Mouse (Mus musculus) adrenal gland, postnatal 36 days (tissue): ENCODE data around the gene Nod2. TPM values are rescaled to one million over a fixed set of nuclear protein-coding genes. Genes with fewer than 3 reads are reported as not detected.

Experiments used
- DNase-seq, 2 experiments: peaks; one replicate each; pipeline ENCODE4 v3.0.0; 2021; ENCODE audit warnings: mixed read lengths in 1 of 2
- long read RNA-seq, 2 experiments: library from polyadenylated mRNA; stranded (forward); transcript quantifications; one replicate each; pipeline ENCODE4 v2.0.0; 2021; ENCODE audit warnings: borderline sequencing depth in 2 of 2
- total RNA-seq, 2 experiments: library from RNA; stranded (reverse); gene quantifications; 2 replicates each; pipeline ENCODE4 v1.2.3; 2021

The Nod2 gene
- total RNA-seq: 1 to 10 TPM in 1 of 2 experiments, under 1 TPM in 1; 0.79 to 1.1 TPM
- long read RNA-seq, experiment 1: 0 reads
- long read RNA-seq, experiment 2: 0 reads

GRCm38 (mm10) chr8:88646837-88647778, at the start of gene Nod2:
TSS of gene Nod2 (plus strand) at chr8:88647315.
- DNase-seq: peak; percentile 89 to 92

GRCm38 (mm10) chr8:88598578-88598977, 48.5 kb upstream of the Nod2 start:
- DNase-seq: no peak

- DNase-seq: no peak
Measured at GRCm38 (mm10) chr8:88599491-88599890, 47.6 kb upstream of the Nod2 start.

GRCm38 (mm10) chr8:88603446-88603989, 43.6 kb upstream of the Nod2 start:
- no peak for DNase-seq

- peak; percentile 61 to 79 for DNase-seq
Measured at GRCm38 (mm10) chr8:88604065-88605038, 42.8 kb upstream of the Nod2 start.

- DNase-seq: peak; percentile 46 to 70
Measured at GRCm38 (mm10) chr8:88605361-88606040, 41.6 kb upstream of the Nod2 start.

- no peak for DNase-seq
Measured at GRCm38 (mm10) chr8:88609036-88609435, 38.1 kb upstream of the Nod2 start.

GRCm38 (mm10) chr8:88610271-88610670, 36.8 kb upstream of the Nod2 start:
- DNase-seq: no peak

GRCm38 (mm10) chr8:88614981-88615380, 32.1 kb upstream of the Nod2 start:
- DNase-seq: no peak

GRCm38 (mm10) chr8:88618612-88619011, 28.5 kb upstream of the Nod2 start:
- DNase-seq: no peak

- DNase-seq: peak in 1 of 2 experiments; percentile 57
Measured at GRCm38 (mm10) chr8:88619513-88619912, 27.6 kb upstream of the Nod2 start.

- no peak for DNase-seq
Measured at GRCm38 (mm10) chr8:88620931-88621330, 26.2 kb upstream of the Nod2 start.

- DNase-seq: peak; percentile 73 to 79
Measured at GRCm38 (mm10) chr8:88621408-88621807, 25.7 kb upstream of the Nod2 start.

- no peak for DNase-seq
Measured at GRCm38 (mm10) chr8:88623351-88623750, 23.8 kb upstream of the Nod2 start.

GRCm38 (mm10) chr8:88624276-88624675, 22.8 kb upstream of the Nod2 start:
- no peak for DNase-seq

- DNase-seq: no peak
Measured at GRCm38 (mm10) chr8:88626433-88626832, 20.7 kb upstream of the Nod2 start.

GRCm38 (mm10) chr8:88626940-88627264, 20.2 kb upstream of the Nod2 start:
- no peak for DNase-seq

- peak; percentile 87 to 90 for DNase-seq
Measured at GRCm38 (mm10) chr8:88627265-88627991, 19.7 kb upstream of the Nod2 start.

- DNase-seq: no peak
Measured at GRCm38 (mm10) chr8:88628001-88628774, 18.9 kb upstream of the Nod2 start.

- peak in 1 of 2 experiments; percentile 33 for DNase-seq
Measured at GRCm38 (mm10) chr8:88630225-88630624, 16.9 kb upstream of the Nod2 start.
